Mouse (Mus musculus) cerebellum, adult 2 months (tissue): Measurements from ENCODE around the gene Cxcl10.

Source experiments
- CTCF ChIP-seq: fragments of 200-500 bp; IDR thresholded peaks from 2 replicates; pipeline ENCODE4 v1.5.1; 2011; ENCODE audit warnings: low read depth, mild to moderate bottlenecking, control low read depth, low read length, moderate library complexity, borderline replicate concordance; ENCODE audit not compliant: insufficient read depth
- POLR2A ChIP-seq: fragments of 200-500 bp; IDR thresholded peaks from 2 replicates; pipeline ENCODE4 v1.6.1; 2011; ENCODE audit warnings: low read length, control low read depth, borderline replicate concordance; ENCODE audit not compliant: insufficient read depth

DNA sequence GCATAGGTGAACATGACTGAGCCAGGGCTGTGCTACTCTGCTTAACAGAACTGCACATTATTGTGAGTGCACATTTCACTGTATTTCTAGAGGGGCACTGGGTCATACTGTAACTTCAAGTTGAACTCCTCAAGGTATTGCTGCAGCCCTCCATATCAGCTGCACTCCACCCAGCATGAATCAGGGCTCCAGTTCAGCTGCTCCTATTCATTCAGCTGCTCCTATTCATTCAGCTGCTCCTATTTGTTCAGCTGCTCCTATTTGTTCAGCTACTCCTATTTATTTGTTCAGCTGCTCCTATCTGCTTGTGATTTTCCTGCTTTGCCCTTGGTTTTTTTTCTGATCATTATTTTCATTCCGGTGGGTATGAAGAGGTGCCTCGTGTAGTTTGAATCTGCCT lies 41.3 kb upstream of the Cxcl10 start:
- TF ChIP-seq CTCF = no peak
- TF ChIP-seq POLR2A = no peak
